Mouse (Mus musculus) B cell, adult 2 months (primary cell): ENCODE data around the gene Pakap.

ENCODE experiments used
- DNase-seq, 2 experiments: peaks; one replicate each; pipeline ENCODE4 v3.0.0; 2022

Pakap gene

DNA sequence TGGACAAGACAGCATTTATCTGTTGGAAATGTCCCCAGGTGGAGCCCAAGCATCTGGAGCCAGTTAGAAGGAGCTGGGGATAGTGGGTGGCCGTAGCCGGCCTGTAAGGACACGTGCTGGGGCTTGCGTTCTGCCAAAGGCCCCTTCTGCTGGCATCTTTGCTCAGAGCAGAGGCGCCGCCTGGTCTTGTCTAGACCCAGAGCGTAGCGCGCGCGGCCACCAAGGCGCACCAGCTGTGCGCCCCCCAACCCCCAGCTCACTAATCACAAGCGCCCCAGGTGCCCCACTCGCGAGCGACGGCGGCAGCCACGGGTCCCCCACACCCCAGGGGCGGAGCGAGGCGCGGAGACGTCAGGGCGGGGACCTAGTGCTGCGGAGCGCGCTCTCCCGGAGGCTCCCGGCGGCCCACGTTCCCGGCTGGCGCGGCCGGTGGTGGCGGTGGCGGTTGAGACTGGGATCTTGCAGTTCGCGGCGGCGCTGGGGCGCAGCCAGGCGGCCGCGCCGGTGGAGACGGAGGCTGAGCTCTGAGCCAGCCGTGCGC lies at the start of gene Pakap:
Pakap (plus strand) TSS at position 514 of the 541 bp plus-strand sequence.
- DNase-seq: no peak

DNA sequence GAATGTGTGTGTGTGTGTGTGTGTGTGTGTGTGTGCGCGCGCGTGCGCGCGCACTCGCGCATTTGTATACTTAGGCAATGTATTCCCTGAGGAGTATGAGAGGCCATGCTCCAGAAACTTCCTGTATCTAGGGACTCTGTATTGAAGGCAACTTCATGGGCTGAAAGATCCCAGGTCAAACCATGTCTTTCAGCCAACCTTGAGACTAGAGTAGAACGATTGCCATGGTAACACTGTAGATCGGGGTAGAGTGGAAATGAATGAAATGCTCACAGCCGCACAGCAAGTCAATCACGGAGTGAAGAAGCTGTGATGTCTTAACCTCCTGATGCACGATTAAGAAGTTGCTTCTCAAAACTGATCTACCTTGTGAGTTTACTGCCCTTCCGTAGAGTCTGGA lies 44.5 kb upstream of the Pakap start:
- no peak for DNase-seq

DNA sequence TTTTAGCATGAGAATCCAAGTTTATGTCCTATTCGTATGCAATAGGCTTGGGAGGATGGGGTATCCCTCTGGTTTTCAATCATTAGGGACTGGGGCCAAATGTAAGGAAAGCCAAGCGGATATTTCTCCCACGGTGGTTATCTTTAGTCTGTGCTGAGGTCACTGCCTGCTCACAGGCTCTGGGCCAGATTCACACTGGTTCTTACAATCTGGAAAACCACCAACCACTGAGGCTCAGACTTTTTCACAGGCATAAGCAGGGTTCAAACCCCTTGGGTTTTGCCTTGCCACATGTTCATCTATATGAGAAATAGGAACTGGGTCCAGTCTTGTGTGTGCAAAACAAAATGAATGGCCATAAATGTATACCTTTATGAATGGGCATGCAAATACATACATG lies 43.5 kb upstream of the Pakap start:
- DNase-seq: no peak

DNA sequence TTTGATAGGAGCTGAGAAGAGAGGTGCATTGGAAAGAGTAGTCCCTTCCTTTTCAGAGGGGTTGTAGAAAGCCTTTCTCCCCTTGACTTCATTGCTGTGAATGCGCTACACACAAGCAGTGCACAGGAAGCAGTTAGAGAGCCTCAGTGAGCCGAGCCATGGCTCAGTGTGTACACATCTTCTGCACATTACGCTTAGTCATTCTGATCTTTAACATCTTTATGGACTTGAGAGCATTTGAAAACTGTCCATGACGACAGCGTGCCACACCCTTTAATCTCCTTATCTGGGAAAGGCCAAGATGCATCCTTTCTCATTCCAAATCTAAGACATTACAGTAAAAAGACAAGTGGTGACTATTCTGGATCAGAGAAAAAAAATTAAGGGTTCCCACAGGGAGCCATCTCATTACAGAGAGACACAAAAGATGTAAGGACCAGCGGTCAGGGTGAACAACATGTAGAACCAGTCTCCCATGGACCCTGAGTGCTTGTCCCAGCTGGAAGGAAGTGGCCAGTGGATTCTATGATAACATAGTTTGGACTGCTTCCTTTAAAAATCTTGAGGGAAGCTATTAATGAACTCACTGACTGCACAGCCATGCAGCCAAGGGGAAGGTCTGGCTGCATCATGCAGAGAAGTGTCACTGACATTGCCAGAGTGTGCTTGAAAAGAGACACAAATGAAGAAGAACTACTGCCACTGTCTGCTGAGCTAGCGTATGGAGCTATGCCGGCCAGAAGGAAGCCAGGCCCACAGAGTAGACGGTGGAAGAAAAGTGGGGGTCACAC lies 42.6 kb upstream of the Pakap start:
- no peak for DNase-seq

DNA sequence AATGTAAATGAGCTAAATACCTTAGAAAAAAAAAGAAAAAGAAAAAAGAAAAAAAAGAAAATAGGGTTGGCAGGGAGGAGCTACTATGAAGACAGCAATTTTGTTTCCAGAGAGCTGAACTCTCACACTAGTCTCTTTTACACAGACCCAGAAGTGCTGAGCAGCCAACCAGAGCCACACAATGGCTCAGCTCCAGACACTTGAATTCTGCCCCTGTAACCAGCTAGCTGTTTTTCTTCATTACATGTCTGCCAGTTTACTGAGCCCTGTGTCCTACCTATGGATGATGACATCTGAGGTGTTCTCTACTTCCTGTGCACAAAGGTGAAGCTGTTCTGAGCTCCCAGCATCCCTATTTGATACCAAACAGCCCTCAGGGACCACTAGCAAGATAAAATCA lies 39.7 kb upstream of the Pakap start:
- no peak for DNase-seq

DNA sequence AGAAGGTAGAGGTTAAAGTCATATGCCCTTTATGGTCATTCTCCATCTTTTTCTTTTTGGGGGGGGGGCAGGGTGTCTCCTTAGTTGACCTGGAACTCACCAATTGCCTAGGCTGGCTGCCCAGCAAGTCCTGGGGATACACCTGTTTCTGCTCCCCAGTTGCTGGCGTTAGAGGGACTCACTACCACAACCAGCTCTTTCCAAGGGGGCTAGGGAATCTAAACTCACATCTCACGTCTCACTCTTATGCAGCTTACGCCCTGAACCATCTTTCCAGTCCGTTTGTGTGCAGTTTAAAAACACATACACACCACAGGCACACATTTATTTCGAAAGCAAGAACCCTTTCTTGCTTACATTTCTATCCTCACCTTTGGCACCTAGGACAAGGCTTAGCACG lies 34.3 kb upstream of the Pakap start:
- DNase-seq: no peak

DNA sequence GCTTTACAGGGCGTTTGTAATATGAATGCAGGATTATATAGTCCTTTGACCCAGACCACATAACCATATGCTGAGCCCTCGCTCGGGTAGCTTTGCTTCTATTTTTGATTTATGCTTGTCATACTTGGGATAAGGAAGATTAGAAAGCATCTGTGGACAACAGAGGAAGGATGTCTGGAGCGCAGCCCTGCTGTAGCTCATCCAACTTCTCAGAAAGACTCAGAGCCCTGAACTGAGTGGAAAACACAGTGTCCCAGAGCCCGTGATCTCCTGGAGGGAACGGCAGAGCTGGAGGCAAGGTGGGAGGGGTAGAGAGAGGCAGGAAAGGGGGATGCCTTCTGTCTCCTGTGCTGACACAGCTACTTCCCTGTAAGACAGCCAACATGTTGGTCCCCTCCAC lies 33.7 kb upstream of the Pakap start:
- DNase-seq: no peak

DNA sequence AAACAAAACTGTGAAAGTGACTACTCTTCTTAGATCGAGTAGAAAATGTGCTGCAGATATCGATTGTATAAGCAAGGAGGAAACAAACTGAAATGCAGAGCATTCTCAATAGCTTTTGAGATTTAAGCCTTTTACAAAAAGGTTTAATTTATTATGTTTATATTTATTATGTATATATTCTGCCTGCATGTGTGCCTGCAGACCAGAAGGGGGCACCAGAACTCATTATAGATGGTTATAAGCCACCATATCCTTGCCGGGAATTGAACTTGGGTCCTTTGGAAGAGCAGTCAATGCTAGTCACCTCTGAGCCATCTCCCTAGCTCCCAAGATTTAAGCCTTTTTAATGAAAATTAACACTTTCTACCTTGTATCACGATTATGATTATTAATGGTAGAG lies 32.9 kb upstream of the Pakap start:
- no peak for DNase-seq

DNA sequence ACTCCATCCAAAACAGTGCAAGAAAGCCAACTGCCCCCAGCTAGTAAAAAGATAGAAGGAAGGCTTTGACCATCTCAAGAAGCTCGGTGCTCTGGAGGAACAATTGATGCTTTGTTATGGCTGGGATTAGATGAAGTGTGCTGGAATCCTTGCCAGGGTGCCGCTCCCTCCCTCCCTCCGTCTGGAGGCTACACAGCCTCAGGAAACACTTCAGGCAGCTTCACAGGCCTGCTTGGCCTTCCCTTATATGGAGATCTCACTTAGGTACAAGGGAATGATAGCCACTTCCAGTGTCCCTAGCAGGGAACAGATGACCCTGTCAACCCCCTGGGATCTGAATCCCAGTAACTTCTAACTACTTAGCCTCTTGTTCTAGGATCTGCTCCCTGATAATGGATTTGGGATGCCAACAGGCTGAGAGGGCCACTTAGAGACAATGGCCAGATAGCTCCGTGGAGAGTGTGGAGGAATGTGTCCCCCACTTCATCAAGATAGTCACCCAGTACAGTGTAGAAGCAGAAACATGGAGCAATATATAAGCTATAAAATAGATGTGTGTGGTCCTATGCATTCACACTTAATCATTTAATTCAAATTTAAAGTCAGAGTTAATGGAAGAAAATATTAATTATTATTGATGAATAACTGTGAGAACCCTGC lies 29.8 kb upstream of the Pakap start:
- DNase-seq: no peak

DNA sequence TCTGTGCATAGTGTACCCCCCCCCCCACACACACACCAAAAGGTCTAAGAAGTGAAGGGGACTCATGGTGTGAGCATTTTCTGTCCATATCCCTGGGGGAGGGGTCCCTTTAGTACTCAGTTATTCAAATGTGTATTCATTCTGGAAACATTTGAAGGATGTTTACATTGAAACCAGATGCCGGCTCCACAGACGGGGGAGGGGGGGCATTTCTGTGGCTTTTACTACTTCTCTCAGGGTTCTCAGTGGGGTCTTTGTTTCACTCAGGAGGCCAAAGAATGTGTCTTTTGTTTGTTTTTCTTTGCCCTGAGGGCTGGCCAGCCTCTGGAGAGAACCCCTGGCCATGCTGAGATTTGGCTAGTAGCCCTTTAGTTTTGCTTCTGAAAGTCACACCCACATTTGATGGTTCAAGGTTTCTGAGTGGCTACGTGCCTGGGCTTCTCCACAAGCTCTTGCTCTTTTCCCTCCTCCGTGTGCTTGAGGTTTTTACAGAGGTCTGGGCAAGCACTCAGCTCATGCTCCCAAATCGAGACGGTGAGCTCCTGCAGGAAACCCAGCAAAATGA lies 24.2 kb upstream of the Pakap start:
- DNase-seq: no peak

DNA sequence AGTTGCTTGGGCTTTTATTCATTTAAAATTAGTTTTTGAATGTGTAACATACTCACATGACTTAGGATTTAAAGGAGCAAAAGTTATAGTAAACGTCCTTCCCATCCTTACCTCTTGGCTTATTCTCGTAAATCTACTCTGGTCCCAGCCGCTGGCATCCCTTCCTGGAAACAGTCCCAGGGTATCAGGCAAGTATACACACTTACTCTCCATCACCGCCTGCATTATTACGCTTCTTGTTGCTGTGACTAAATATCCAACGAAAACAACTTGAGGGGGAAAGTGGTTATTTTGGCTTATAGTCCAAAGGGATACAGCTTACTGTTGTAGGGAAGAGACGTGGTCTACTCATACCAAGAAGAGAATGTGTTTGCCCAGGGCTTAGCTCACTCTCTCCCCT lies 20.2 kb upstream of the Pakap start:
- no peak for DNase-seq

DNA sequence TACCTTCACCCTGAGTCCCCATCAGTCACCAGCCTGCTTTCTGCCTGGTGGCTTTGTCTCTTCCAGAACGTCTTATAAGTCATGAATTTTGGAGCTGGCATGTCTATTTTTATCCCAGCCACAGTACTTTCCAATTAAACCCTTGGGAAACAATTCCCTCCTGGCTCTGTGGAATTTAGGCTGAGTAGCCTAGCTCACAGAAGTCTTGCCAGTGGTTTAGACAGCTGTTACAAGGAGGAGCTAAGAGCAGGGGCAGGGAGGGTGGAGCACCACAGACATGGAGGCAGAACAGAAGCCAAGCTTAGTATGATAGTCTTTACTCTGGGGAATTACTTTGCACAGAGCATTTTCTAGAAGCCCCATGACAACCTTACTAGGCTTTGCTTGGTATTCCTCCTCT lies 17.8 kb upstream of the Pakap start:
- no peak for DNase-seq

DNA sequence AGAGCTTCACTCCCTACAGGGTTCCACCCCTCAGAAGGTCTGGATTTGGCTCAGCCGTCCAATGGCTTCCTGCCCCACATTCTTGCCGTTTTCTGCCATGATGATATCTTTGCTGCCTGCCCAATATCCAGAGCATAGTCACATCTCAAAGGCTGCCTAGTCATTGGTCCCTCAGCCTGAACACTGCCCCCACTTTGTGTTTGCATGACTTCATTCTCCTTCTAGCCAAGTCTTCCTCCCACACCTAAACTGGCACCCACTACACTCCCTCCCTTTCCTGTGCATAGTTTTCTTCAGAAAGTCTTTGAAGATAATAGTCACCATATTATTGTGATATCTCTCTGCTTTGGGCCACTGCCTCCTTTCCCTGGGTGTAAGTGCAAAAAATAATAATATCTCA lies 10.9 kb upstream of the Pakap start:
- no peak for DNase-seq

DNA sequence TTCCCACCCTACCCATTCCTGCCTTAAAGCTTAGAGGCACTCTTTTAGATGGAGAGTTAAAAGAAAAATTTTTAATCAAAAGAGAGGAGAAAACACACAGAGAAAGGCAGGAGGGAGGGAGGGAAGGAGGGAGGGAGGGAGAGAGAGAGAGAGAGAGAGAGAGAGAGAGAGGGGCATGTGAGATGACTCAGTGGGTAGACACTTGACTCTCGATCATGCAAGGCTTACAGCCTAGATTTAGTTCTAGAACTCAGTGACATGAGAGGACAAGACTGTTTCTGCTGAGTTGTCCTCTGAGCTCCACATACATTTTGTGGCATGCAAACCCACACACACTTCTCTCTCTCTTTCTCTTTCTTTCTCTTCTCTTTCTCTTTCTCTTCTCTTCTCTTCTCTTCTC lies 8.5 kb upstream of the Pakap start:
- DNase-seq: no peak

DNA sequence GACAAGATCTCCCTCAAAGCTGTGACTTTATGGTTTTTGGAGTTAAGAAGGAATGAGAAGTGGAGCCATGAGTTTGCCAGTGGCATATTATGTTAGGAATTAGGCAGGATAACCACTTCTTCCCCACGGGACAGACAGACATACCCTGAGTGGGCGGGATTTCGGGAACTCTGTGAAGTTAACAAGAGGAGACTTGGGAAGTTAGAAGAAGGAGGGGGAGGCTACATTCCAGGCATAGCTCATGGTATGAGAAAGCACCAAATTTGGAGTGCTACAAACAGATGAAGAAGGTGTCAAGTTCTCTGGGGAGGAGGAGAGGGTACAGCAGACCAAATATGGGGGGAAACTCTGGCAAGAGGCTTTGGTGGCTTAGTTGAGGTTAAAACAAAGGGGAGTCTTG lies 8.0 kb upstream of the Pakap start:
- no peak for DNase-seq

DNA sequence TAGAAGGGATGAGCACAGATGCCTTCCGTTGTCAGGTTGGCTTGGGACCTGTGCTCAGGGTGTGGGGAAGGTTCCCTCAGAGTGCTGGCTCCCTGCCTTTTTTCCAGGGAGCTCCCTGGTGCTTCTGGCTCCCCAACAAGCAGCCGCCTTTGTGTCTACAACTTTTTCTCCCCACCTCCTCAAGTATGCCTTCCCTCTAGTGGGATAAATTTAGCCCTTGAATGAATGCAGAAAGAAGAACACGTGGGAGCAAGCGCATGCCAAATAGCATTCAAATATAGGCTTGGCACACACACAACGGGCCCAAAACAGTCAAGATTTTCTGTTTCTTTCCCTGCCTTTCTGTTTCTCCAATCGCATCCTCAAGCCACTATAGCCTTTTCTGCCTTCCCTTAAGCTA lies 6.9 kb upstream of the Pakap start:
- DNase-seq: no peak

DNA sequence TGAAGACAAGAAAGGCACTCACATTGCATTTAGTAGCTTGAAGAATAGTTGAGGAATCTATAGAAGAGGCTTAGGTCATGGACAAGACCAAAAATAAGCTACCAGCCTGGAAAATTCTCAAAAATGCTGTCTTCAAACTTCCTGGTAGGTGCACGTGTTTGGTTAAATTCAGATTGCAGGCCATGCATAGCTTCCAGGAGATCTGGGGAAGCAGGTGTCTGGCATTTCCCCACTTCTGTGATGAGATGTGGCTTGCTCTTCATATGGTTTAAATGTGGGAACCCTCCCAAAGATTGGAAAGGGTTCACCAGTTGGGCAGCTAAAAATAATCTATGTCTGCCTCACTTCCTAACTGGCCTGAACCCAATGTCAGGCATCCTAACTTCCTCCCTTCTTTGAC lies 2.7 kb upstream of the Pakap start:
- DNase-seq: no peak

DNA sequence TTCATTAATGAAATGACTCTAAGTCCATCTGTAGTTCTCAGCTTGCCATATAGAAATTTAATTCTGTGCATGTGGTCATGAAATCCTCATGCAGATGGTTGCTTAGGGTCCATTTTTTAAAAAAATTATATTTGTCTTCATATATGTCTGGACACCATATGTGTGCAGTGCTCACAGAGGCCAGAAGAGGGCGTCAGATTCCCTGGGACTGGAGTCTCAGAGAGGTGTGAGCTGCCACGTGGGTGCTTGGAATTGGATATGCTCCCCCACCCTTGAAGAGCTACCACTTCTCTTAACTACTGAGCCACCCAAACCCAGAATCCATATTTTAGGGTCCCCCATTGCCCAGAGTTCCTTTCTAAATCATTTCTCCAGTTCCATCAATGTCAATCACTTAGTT lies 2.2 kb upstream of the Pakap start:
- peak; percentile 7 for DNase-seq

DNA sequence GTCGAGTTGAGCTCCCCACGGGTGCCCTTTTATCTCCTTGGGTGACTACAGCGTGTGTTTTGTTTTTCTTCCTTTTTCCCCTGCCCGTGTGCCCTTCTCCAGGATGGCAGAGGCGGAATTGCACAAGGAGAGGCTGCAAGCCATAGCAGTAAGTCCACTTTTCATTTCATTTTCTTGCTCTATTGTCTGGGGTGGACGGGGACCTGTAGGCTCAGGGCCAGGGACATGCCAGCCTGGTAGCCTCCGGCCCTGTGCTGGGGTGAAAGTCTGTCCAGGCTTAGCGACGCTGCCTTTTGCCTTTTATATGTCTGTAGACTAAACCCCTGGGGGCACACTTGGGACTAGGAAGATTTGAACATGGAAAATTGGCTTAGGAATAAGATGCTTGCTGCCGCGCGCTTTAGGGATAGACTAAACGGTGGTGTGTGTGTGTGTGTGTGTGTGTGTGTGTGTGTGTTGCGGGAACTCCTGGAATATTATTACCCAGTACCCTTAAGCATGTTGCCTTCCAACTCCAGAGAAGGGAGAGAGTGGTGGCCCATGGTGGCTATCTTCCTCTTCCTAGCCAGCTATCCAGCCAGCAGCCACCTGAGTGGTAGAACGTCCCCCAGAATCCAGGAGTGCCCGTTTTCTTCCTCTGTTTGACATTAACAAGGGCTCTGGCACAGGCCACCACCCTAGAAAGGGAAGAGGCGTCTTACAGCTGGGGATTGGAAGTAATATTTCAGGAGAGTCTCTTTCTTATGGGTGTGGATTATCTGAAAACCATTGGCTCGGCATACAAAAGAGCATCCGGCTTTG lies 489 bp downstream of the Pakap start:
- no peak for DNase-seq

DNA sequence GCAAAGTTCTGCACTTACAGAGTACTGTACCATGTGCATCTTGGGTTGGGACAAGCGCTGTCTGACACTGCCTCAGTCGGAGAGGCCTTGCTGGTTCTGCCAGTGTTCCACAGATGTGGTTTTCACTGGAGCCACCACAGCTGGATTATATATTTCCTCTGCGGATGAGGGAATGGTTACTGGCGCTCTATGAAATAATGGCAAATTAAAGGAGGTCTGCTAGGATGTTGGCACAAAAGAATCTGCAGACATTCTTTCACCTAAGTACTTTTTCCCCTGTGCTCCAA lies 1.0 kb downstream of the Pakap start:
- DNase-seq: no peak

DNA sequence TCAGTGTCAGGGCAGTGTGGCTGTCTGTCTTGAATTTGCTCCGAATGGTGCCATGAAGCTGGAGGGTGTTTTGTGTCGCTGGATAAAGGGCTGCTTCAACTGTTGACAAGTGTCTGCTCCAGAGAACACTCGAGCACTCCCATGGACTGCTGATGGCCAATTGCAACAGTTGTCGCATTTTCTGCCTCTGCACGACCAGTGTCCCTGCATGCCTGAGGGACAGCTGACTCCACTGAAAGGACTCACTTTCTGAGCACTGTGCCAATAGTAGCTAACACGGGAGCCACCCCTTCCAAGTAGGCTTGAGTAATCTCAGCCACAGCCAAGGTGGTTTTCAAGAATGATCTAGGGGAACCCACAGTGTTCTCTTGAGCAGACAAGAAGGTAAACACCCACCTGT lies 1.7 kb downstream of the Pakap start:
- DNase-seq: no peak

DNA sequence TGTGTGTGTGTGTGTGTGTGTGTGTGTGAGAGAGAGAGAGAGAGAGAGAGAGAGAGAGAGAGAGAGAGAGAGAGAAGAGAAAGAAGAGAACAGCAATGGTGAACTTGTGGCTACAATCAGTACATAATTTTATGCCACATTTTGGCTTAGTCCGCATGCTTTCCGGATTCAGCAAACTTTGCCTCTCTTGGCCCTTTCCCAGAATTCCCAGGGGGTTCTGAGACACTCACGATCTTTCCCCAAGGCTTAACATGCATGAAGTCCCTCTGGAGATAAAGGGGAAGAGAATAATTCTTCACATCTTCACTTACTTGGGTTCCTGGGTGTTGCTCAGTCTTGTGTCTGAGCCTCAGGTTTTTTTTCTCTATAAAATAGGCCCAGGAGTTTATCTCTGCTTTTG lies 2.2 kb downstream of the Pakap start:
- no peak for DNase-seq

DNA sequence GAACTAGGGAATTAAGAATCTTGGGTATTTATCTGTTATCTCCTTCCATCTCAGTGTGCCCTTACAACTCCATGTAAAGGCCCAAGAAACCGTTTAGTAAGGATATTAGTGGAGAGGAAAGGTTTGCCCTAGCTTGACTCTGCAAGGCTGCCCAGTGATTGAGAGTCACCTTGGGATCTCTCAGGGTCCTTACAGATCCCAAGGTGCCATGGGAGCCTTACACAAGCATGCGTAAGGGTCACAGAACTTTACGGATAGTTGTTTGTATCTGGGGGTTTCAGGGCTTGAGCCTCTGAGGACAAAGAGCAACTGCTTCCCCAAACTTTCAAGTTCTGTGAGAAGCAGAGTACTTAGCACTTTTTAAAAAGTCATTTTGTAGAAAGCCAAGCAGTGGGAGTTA lies 6.2 kb downstream of the Pakap start:
- no peak for DNase-seq

DNA sequence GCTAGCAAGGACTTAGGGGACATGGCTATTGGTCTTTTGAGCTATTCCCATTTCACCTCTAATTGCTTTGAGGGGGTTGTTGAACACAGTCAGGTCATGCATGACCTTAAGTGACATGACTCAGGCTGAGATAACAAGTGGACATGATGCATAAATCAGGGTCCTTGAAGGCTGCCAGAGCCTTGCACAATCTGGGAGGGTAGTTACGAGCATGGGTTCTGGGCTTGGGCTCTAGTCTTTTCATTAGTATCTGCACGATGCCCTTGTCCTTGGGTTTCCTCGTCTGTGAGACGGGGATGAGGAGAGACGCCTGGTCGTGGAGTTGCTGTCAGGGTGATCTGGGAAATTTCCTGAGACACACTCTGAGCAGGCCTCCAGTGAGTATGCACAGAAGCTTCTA lies 6.7 kb downstream of the Pakap start:
- DNase-seq: no peak
